Mouse (Mus musculus) kidney, postnatal 36 days (tissue): ENCODE data around the gene Zc2hc1c.
"Not testable (repeated sequence)": the region's sequence is repeated elsewhere in the genome, so short reads cannot be mapped to it uniquely, and the experiment has no call there.

ENCODE experiments used
- DNase-seq, 2 experiments: peaks; one replicate each; pipeline ENCODE4 v3.0.0; 2021 to 2022; ENCODE audit warnings: mixed read lengths in 2 of 2

The Zc2hc1c gene

DNA sequence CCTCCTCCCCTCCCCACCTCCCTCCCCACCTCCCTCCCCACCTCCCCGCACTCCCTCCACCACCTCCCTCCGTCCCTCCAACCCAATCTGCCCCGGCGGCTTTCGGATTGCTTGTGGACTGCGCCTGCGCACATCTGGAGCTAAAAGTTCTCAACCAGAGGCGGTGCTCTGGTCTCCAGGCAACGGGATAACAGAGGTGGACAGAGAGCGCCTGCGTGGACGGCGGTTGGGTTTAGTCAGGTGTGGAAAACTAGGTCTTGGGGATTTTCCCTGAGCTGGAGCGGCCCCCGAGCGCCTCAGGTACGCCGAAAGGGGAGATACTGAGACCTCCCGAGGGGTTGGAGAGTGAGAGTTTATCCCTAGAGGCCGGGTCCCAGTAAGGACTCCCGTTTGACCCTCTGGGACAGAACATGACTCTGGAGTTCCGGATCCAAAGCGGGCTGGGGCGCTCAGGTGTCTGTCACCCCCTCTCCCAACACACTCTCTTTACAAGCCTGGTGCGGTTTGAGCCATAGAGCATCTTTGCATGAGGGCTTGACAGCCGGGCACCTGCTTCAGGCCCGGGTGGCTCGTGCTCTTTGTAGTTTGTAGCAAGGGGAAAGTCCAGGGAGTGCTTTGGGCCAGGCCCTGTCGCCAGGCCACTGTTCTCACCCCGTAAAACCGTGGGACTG, at the start of gene Zc2hc1c:
TSS of gene Zc2hc1c (plus strand) at position 106 of the 671 bp plus-strand sequence.
- peak; percentile 97 for DNase-seq

DNA sequence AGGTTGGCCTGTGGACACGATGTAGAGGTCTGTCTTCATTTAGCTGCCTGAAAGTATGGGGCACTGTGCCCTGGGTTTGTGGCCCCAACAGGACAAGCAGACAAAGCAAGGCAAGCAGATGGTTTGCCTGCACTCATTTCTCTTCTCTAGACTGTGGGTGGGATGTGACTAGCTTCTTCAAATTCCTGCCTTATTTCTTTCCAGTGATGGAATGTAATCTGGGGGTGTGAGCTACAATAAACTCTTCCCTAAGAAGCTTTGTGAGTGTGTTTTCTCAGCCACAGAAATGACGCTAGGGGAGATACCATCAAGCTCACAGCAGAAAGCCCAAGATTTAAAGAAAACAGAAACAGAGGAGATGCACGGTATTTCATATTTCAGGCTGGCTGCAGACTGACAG, 36.3 kb upstream of the Zc2hc1c start:
- no peak for DNase-seq

DNA sequence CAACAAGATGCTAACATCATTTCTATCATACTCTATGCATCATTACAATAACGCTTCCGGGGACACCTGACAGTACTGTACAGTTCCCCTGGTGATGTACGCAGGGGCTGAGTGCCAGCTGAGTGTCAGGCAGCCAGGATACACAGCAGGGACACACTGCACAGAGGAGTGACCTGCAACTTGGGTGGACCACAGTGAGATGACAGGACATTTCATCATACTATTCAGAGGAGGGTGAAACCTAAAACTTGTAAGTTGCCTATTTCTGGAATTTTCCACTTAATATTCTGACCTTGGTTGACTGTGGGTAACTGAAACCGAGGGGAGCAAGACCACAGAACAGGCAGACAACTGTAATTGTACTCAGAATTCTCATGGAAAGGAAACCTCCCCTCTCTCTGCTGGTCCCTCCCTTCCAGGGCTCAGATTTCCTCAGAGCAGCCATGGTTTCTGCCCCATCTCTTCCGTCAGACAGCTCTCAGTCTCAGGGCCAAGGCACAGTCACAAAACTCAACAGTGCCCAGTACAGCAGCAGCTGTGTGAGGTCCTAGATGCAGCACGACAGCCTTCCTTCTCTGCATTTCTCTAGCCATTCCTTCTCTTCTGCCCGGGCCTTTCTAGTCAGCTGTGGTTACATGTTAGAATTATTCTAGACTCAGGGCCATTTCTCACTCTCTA, 32.2 kb upstream of the Zc2hc1c start:
- DNase-seq, result no peak

DNA sequence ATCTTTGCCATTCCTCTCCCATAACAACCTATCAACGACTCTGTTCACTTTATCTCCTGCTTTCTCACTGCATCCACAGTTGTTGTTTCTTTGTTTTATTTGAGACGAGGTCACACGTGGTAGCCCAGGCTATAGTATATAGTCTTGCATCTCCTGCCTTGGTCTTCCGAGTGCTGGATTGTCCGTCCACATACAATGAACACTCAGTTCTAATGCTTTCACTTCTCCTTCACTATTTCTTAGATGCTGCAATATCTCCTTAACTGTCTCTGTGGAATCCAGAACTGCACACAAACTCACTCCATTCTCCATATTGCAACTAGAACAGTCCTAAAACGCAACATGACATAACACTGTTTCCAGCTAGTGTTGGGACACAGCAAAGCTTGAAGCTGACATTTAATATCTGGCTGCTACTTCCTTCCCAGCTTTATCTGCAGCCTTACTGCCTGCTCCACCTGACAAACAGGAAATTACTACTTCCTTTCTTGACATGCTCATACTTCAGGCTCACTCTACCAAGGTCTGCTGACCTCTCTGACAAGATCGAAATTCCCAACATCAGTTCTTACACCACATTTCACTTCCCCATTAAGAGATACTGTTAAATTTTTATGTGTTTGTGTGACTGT, 31.3 kb upstream of the Zc2hc1c start:
- DNase-seq, result peak in 1 of 2 experiments; percentile 28

DNA sequence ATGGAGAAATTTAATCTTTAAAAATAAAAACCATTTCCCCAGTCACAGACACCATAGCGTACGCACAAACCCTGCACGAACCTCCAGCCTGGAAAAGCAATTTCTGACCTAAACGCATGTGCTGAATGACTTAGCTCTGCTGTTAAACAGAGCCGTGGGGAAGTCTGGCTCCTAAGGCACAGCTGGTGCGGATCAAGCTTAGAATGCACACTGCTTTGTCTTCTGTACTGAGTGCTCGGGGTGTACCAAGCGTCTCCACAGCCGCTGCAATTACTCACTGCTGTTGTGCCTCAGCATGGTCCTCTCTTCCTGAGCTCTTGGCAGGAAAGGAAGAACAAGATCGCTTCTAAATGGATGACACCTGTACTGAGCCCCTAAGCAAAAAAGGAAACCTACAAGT, 25.9 kb upstream of the Zc2hc1c start:
- no peak for DNase-seq

DNA sequence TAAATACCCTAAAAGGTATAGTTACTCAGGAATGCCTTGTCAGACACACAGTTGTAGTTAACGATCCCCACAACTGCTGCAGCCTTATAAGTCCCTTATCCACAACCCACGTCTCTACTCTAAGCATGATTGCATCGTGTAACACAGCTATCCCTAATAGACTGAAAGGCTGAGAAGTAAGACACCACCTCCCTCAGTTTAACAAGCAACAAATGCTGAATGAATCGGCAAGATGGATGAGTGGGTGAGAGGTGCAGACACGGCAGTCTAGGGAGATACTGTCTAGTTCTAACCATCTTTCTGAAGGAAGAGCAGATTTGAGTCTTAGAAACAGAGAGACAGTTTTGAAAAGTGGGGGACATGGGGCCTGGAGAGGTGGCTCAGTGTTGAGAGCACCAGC, 25.2 kb upstream of the Zc2hc1c start:
- DNase-seq, result no peak

DNA sequence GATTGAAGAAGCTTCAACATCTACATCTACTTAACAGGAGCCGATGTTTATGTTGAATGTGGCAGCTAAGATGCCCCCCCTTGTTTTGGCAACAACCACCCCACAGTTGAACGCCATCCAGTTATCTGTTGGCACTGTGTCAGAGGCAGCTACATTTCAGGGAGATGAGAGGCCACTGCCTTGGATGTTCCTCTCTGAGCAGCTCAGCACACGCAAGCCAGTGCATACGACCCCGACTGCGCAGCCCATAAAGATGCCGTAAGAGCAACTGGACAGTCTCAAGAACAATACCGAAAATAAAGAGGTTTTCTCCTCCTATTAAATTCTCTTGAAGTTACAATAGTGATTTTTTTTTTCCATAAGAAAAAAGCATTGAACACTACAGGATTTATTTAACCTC, 23.9 kb upstream of the Zc2hc1c start:
- DNase-seq, result no peak

DNA sequence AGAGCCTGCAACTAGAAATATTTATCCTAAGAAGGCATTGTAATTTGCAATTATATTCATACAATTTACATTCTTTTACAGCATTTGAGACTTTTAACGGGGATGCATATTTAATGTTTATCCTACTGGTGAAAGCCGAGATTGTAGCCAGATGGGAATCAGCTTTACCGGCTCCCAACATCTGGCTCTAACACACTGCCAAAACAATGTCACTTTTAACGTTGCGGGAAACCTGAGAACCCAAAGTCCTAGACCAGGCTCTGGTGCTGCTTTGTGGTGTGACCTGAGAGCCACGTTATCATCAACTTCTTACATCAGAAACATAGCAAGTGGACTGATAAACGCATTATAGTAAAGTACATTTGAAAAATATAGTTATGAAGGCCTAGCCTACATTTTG, 23.5 kb upstream of the Zc2hc1c start:
- no peak for DNase-seq

DNA sequence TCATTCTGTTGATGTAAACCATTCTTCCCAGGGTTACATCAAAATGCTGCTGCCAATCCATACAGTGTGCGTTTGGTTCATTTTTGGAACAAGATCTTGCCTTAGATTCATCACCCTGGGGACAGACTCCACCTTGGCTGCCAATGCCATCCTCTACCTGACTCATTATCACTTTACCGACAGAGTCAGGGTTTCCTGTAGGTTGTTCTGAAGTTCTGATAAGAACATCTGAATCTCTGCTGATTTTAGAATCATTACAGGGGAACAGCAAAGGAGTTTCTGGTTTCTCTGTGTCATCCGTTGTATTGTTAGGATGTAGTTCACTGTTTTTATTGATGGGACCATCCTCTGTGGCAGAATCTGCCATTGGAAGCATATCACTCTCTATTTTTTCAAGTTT, 22.1 kb upstream of the Zc2hc1c start:
- DNase-seq, result no peak

DNA sequence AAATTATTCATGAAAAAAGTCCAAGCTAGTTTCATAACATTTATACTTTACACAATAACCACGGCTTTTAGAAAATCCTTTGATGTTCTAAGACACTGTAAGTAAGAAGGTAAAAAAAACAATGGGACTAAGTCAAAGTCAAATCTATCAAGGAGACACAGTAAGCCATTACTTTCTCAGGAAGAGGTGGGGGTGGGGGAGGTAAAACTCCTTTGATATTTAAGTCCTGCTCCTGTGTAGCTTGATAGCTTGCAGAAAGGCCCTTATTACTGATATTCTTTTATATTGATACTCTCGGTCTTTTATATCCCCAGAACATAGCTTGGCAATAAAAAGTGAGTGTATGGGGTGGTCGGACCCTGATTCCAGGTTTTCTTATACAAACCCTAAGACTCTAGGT, 18.6 kb upstream of the Zc2hc1c start:
- no peak for DNase-seq

DNA sequence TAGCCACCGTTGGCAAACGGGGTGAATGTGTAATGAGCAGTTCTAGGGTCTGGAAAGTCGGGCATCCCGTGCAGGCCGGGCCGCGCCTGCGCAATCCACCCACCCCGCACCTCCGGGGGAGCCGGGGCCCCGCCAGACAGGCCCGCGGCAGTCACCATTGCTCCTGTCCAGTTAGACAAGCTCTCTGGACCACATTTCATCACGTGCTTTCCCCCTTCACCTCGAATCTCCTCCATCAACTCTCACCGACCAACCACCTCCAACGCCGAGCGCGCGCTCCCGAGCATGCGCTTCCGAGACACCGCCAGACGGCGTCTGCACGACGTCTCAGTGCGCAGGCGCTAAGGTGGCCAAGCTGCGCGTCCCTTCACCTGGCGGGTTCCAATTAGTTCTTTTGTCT, 18.1 kb upstream of the Zc2hc1c start, which contains the start of gene Mlh3:
TSS of gene Mlh3 (minus strand) at position 281 of the 400 bp plus-strand sequence.
- DNase-seq, result peak; percentile 89 to 95

DNA sequence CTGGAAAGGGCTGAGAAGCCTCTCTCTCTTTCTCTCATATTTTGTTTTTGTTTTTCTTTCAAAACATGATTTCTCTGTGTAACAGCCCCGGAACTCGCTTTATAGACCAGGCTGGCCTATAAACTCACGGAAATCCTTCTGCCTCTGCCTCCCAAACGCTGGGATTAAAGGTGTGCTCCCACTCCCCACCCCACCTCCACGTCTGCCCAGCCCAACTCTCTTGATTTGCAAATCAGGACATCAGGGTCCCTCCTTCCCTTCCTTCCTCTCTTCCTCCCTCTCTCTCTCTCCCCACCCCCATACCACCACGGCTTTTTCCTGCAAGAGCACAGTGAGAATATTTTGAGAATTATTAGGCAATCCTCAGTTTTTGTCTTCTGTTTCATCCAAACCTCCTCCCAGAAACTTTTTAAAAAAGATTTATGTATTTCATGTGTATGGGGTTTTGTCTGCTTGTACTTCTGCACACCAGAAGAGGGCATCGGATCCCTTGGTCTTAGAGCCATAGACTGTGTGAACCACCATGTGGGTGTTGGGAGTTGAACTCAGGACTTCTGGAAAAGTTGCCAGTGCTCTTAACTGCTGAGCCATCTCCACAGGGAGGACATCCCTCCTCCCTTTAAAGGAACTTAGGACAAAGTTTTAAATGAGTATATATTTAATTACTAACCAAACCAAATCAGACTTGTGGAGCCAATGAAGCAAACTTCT, 17.1 kb upstream of the Zc2hc1c start:
- no peak for DNase-seq

DNA sequence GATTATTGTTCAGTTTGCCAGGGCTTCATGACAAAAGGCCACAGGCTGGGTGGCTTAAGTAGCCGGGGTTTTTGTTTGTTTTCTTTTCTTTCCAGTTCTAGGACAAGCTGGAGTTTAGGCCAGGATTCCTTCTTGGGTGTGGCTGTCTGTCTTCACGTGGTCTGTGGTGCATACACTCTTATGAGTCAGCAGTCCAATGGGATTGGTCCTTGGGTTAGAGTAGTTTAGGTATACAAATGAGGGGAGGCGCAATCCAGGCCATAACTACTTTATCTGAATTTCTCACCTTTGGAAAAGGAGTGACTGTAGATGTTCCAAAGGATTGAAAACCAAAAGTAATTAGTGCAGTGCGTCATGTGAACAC, 16.6 kb upstream of the Zc2hc1c start:
- no peak for DNase-seq

DNA sequence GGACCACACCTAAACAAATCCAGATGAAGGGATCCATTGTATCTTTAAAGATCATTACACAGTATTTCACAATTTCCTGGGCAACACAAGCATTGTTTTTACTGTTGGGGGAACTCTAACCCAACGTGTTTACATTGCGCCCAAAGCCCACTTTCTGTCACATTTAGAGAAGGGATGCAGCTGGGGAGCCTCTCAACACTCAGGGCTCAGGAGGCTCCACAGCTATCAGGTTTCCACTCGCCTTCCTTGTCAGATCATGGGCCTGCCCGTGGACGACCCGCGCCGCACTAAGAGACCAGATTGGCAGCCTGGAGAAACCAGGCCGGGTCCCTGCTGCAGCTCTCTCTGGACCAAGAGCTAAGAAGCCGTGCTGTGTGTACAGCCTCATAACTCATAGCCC, 14.9 kb upstream of the Zc2hc1c start:
- no peak for DNase-seq

DNA sequence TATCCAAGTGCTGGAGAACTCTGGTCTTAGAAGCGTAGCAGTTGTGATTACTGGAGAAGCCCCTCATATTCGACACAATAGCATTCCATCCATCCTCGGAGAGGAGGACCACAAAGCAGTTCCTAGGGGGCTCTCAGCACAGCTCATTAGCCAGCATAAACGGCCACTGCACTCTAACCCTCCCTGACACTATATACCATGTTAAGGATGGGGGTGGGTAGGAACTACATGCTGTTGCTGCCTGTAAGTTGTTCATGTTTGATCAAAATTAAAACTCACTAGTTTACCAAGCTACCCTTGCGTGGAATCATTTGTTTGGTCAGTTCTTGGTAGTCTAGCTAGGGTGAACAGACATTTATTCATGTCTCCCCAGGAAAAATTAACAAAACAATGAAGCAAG, 12.1 kb upstream of the Zc2hc1c start:
- no peak for DNase-seq

DNA sequence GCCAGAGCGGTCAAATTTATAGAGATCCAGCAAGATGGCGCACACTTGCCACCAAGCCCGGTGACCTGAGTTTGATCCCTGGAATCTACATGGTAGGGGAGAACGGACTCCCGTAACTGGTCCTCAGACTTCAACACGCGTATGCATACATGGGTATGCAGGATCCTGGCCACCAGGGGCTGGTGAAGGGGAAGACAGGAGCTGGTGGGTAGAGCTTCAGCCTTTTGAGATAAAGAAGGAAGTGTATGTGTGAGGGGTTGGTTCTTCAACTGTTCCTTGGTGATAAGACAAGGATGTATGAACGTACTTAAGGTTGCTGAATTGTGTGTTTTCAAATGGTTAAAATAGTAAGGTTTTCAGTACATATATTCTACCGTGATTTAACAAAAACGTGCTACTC, 9.5 kb upstream of the Zc2hc1c start:
- no peak for DNase-seq

DNA sequence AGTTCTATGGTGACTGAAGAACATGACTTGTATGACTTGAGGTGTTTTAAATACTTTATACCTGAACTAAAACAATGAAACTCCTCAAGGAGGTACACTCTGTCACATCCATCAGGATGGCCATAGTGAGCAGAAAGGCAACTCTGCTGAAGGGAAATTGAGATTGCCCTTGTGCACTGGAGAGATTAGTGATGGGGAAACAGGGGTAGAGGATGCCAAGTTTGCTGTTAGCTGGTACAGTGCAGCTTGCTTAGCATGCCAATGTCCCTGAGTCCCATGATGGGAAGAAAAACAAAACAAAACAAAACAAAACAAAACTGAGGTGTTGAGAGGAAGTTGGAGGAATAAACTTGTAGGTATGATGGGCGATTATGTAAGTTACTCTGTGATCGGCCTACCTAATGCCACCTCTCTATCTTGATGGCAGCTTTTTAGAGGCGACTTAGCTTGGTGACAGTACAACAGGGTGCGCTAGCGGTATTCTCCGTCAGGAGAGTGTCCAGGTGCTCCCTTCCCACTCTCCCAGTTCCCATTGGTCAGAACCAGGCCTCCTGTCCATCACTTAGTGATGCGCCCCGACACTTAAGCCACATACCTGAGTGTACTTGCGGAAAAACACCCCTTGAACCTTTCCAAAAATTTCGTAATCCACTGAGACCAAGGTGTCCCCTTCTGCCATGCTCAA, 8.9 kb upstream of the Zc2hc1c start:
- peak in 1 of 2 experiments; percentile 30 for DNase-seq

DNA sequence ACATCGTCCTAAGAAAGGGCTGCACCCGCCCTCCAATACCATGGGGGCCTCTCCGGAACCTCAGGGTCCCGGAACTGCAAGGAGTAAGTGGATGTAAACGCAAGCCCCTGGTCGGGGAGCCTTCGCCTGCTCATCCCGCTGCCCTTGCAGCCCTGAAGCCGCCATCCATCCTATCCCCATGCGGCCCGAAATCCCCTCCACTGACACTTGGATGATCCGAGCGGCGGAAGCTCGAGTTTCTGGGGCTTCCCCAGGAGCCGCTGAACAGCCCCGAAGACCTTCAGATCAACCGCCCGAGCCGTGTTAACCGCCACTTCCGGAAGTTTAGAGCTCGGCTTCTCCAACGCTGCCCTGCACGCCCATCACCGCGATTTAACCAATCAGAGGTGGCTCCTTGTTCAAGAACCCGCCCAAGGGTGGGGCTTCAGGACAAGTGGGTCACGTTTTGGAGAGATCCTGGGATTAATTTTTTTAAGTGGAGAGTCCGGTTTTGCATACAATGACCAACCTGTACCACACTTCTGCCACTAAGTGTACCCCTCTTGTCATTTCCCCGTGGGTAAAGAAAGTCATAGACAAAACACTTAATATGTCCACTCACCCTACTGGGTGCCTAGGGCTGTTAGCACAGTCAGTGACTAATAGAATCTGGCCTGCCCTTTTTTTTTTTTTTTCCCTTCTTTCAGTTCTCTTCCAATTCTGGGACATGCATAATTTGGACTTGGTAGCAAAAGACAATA, 8.1 kb upstream of the Zc2hc1c start:
- DNase-seq, result peak; percentile 97 to 98

DNA sequence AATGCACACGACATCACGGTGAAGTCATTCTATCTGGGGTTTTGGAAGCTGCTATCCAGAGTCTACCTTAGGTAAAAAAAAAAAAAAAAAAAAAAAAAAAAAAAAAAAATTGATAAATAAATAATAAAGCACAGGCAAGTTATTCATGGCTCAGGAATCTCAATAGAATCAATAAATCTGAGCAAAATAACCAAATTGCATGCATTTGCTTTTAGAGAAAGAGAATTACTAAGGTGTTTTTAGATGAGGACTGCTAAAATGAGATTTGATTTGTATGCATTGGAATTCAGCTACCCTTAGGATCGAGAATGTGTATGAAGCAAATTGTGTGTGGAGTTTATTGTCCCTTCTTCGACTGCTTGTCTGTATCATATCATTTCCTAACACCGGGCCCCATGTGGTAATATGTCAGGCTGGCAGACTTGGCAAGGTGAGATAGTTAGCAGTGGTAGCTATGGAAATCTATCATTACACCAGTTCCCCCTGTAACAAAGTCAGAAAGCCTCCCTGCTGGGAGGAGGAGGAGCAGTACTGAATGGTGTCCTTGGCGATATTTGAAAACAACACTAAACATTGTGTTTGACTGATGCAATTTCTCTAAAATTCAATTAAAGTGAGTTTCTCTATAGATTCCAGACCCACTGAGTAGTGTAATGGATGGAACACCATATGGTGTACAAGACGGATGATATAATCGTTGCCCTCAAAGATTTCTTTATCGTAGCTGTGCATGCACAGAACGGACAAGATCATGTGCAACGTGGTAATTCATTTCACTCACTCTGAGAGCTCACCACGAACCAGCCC, 7.3 kb upstream of the Zc2hc1c start:
- DNase-seq, result no peak

DNA sequence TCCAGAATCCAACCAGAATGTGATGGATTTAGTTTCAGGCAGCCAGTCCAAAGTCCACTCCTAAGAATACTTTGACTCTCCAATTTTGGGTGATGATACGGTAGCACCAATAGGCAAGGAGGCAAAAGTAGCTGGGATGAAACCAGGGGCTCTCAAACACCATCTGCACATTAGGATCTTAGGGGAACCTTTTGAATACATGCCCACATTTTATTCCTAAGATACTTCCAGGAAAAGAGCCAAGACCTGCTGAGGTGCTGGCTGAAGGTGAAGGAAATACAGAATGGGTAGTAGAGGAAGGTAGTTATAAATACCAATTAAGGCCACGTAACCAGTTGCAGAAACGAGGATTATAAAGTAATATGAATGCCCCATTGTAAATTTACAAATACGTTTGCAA, 6.6 kb upstream of the Zc2hc1c start:
- DNase-seq, result not testable (repeated sequence)

DNA sequence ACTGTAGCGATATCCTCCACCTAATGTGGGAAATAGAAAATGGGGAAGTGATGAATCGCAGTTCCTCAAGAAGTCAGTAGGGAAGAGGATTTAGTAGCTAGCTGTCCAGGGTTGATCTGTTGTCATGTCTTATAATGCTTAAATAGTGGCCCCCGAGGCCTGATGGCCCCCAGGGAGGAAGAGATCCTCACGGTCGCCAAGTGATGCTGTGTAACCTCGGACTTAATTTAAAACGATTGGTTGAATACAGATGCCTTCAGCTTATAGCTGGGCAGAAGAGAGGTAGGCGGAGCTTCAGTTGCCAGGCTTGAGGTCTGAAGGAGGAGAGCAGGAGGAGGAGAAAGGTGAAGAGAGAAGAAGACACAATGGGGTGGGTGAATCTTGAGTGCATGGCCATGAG, 4.1 kb upstream of the Zc2hc1c start:
- DNase-seq, result no peak
